8 mouse cellular contexts compared by ENCODE assay signal in genomic region chr16:21946761-21947715, GRCm38 (mm10). TPM values are rescaled to one million over a fixed set of nuclear protein-coding genes. Genes with fewer than 3 reads are reported as not detected.
DNase-seq lines count a peak whose midpoint lies in the region; ATAC-seq and TF ChIP-seq lines count a peak whose summit lies in the region.

Gene Tmem41a (minus strand): TSS chr16:21947552.

- H3K9me3 ChIP-seq in erythroblast, embryonic 14.5 days (ENCODE audit: control insufficient read depth, low read length): peaks cover 3% of the 10 kb centered on the region
- no peaks in the 10 kb centered on the region for H3K9me3 ChIP-seq in heart, embryonic 11.5 days (replicated peaks; ENCODE audit: control insufficient read depth, low read length)
- H3K9me3 ChIP-seq in kidney, embryonic 16.5 days (ENCODE audit: low read length): no peaks in the 10 kb centered on the region

- H3K4me3 ChIP-seq in C2C12 (ENCODE audit: insufficient read depth, poor library complexity, severe bottlenecking): peak within 1 kb of the TSS; percentile 50
- peak within 1 kb of the TSS; percentile 74 for H3K4me3 ChIP-seq in erythroblast, embryonic 14.5 days (replicated peaks)
- peak within 1 kb of the TSS; percentile 73 for H3K4me3 ChIP-seq in heart, embryonic 11.5 days (ENCODE audit: low read depth, low read length)
- peak within 1 kb of the TSS; percentile 78 for H3K4me3 ChIP-seq in kidney, embryonic 16.5 days (ENCODE audit: low read length)
- H3K4me3 ChIP-seq in liver, adult 2 months (ENCODE audit: insufficient read depth, low read depth, low read length): peak within 1 kb of the TSS; percentile 71
- H3K4me3 ChIP-seq in myocyte: peak within 1 kb of the TSS; percentile 46

- TF ChIP-seq POLR2A in brain, embryonic 14.5 days (IDR thresholded peaks at IDR 0.05; ENCODE audit: borderline replicate concordance, extremely low read depth, insufficient read depth, insufficient read length, poor library complexity, severe bottlenecking): peak; percentile 72
- TF ChIP-seq POLR2A in liver, adult 2 months (IDR thresholded peaks at IDR 0.05; ENCODE audit: extremely low read depth, insufficient read depth, low read length): peak; percentile 77
- TF ChIP-seq POLR2A in myocyte (IDR thresholded peaks at IDR 0.05; ENCODE audit: insufficient read length, low read depth): peak; percentile 98

- peak within 1 kb of the TSS; percentile 81 for H3K9ac ChIP-seq in heart, embryonic 11.5 days (ENCODE audit: low read depth, low read length)
- peak within 1 kb of the TSS; percentile 81 for H3K9ac ChIP-seq in kidney, embryonic 16.5 days (replicated peaks; ENCODE audit: low read length)
- peak within 1 kb of the TSS; percentile 80 for H3K9ac ChIP-seq in liver, adult 2 months (ENCODE audit: low read depth, low read length)

- WGBS in heart, embryonic 11.5 days (ENCODE audit: insufficient replicate concordance): 1% methylated on average over 63 of the region's 63 CpGs
- WGBS in kidney, embryonic 16.5 days: 2% methylated on average over 51 of the region's 63 CpGs
- under 1% methylated on average over 63 of the region's 63 CpGs for WGBS in liver, adult 2 months

- peak; percentile 94 for ATAC-seq in heart, embryonic 11.5 days (replicated peaks; ENCODE audit: insufficient number of reproducible peaks, low FRiP score, low TSS enrichment)
- peak; percentile 97 for ATAC-seq in kidney, embryonic 16.5 days (ENCODE audit: low FRiP score, low TSS enrichment)

- peaks cover 16% of the 10 kb centered on the region for H3K79me2 ChIP-seq in C2C12 (ENCODE audit: control insufficient read depth, insufficient read depth)
- H3K79me2 ChIP-seq in liver, adult 2 months (ENCODE audit: control insufficient read depth, insufficient read depth, low read length): no peaks in the 10 kb centered on the region; the same call in 1 of the 2 replicates
- H3K79me2 ChIP-seq in myocyte (ENCODE audit: control insufficient read depth, insufficient read depth): no peaks in the 10 kb centered on the region

- H3ac ChIP-seq in C2C12 (ENCODE audit: control insufficient read depth, insufficient read length, low read depth): peak within 1 kb of the TSS; percentile 64
- peak within 1 kb of the TSS; percentile 10 for H3ac ChIP-seq in myocyte (ENCODE audit: control insufficient read depth, insufficient read length)

- no peak for TF ChIP-seq CTCF in C2C12 (IDR thresholded peaks at IDR 0.05; ENCODE audit: control insufficient read depth, insufficient read depth, insufficient read length)
- no peak for TF ChIP-seq CTCF in brain, embryonic 14.5 days (IDR thresholded peaks at IDR 0.05; ENCODE audit: borderline replicate concordance, extremely low read depth, insufficient read depth, insufficient read length)
- TF ChIP-seq CTCF in liver, adult 2 months (IDR thresholded peaks at IDR 0.05; ENCODE audit: low read depth, low read length): no peak

- no peaks in the 10 kb centered on the region for H3K36me3 ChIP-seq in C2C12 (ENCODE audit: control insufficient read depth, insufficient read depth)
- H3K36me3 ChIP-seq in erythroblast, embryonic 14.5 days (ENCODE audit: control insufficient read depth): peaks cover 8% of the 10 kb centered on the region
- no peaks in the 10 kb centered on the region for H3K36me3 ChIP-seq in heart, embryonic 11.5 days (ENCODE audit: control insufficient read depth, insufficient read depth, low read length)
- no peaks in the 10 kb centered on the region for H3K36me3 ChIP-seq in kidney, embryonic 16.5 days (ENCODE audit: insufficient read depth, low read length)
- no peaks in the 10 kb centered on the region for H3K36me3 ChIP-seq in liver, adult 2 months (ENCODE audit: control insufficient read depth, insufficient read depth, low read length)
- no peaks in the 10 kb centered on the region for H3K36me3 ChIP-seq in myocyte (ENCODE audit: control insufficient read depth, insufficient read depth)
- H3K36me3 ChIP-seq in splenic B cell, adult 2 months (ENCODE audit: control insufficient read depth, insufficient read depth, low read length, poor library complexity, severe bottlenecking): no peaks in the 10 kb centered on the region

- H3K27me3 ChIP-seq in C2C12 (ENCODE audit: control insufficient read depth, insufficient read depth, insufficient read length) (no peaks in the 10 kb centered on the region), myocyte (ENCODE audit: control insufficient read depth, insufficient read depth, insufficient read length) (no peaks in the 10 kb centered on the region)
- no peaks in the 10 kb centered on the region for H3K27me3 ChIP-seq in erythroblast, embryonic 14.5 days (ENCODE audit: control insufficient read depth)
- H3K27me3 ChIP-seq in heart, embryonic 11.5 days (ENCODE audit: control insufficient read depth, insufficient read depth, low read length): no peaks in the 10 kb centered on the region
- H3K27me3 ChIP-seq in kidney, embryonic 16.5 days (ENCODE audit: insufficient read depth, low read length): no peaks in the 10 kb centered on the region
- no peaks in the 10 kb centered on the region for H3K27me3 ChIP-seq in liver, adult 2 months (ENCODE audit: control insufficient read depth, insufficient read depth, low read length)
- no peaks in the 10 kb centered on the region for H3K27me3 ChIP-seq in splenic B cell, adult 2 months (ENCODE audit: control insufficient read depth, insufficient read depth, low read length, poor library complexity, severe bottlenecking)

- DNase-seq in brain, embryonic 14.5 days (ENCODE audit: low read depth): peak; percentile 92
- DNase-seq in liver, adult 2 months (ENCODE audit: extremely low read depth, low read depth, low spot score): peak; percentile 76
- peak; percentile 84 for DNase-seq in splenic B cell, adult 2 months (ENCODE audit: low read depth, low spot score)

- peak within 1 kb of the TSS; percentile 62; the same call in 1 of the 2 replicates for H3K27ac ChIP-seq in heart, embryonic 11.5 days (ENCODE audit: low read depth, low read length)
- no peak within 1 kb of the TSS for H3K27ac ChIP-seq in kidney, embryonic 16.5 days (ENCODE audit: low read length)
- peak within 1 kb of the TSS; percentile 41 for H3K27ac ChIP-seq in liver, adult 2 months (replicated peaks; ENCODE audit: insufficient read depth, low read depth, low read length)

- no peaks in the 10 kb centered on the region for H3K79me3 ChIP-seq in C2C12 (ENCODE audit: low read depth)

- peaks cover 26% of the 10 kb centered on the region for H3K4me1 ChIP-seq in erythroblast, embryonic 14.5 days (ENCODE audit: control insufficient read depth)
- H3K4me1 ChIP-seq in heart, embryonic 11.5 days (ENCODE audit: control insufficient read depth, insufficient read depth, low read length): no peaks in the 10 kb centered on the region; the same call in 1 of the 2 replicates
- H3K4me1 ChIP-seq in kidney, embryonic 16.5 days (ENCODE audit: insufficient read depth, low read length): peaks cover 10% of the 10 kb centered on the region; the same call in 1 of the 2 replicates
- H3K4me1 ChIP-seq in liver, adult 2 months (ENCODE audit: control insufficient read depth, insufficient read depth, low read length): no peaks in the 10 kb centered on the region; the same call in 1 of the 2 replicates

- H3K4me2 ChIP-seq in heart, embryonic 11.5 days: peak within 1 kb of the TSS; percentile 95
- peak within 1 kb of the TSS; percentile 90 for H3K4me2 ChIP-seq in kidney, embryonic 16.5 days (replicated peaks; ENCODE audit: low read depth, low read length)
- peak within 1 kb of the TSS; percentile 87 for H3K4me2 ChIP-seq in myocyte (ENCODE audit: low read depth)

TF ChIP-seq in C2C12, 6 proteins besides CTCF, POLR2A, EP300 and RAD21:
- TF ChIP-seq MAX (IDR thresholded peaks at IDR 0.05) (peak; percentile 76), MYOG (IDR thresholded peaks at IDR 0.05; ENCODE audit: control insufficient read depth, extremely low read depth, insufficient read length) (no peak), CEBPB (IDR thresholded peaks at IDR 0.05; ENCODE audit: low read depth) (no peak), MYOD1 (IDR thresholded peaks at IDR 0.05; ENCODE audit: control insufficient read depth, insufficient read length, low read depth) (no peak), FOSL1 (IDR thresholded peaks at IDR 0.05; ENCODE audit: insufficient read depth, low read length, poor library complexity, severe bottlenecking) (no peak)
TF ChIP-seq in C2C12: peak in this region for 1.

TF ChIP-seq in myocyte, 11 proteins besides CTCF, POLR2A, EP300 and RAD21:
- TF ChIP-seq USF1 (IDR thresholded peaks at IDR 0.05; ENCODE audit: low read depth): no peak
- TF ChIP-seq MYOD1 (IDR thresholded peaks at IDR 0.05; ENCODE audit: control insufficient read depth in 1 of 3, insufficient read length in 2 of 3, low read depth in 2 of 3): peak in 1 of 3 experiments; percentile 30
- no peak for TF ChIP-seq TCF3 (IDR thresholded peaks at IDR 0.05; ENCODE audit: insufficient read length, low read depth)
- TF ChIP-seq TCF12 (IDR thresholded peaks at IDR 0.05; ENCODE audit: insufficient read depth, poor library complexity, severe bottlenecking): no peak
- TF ChIP-seq MYOG (IDR thresholded peaks at IDR 0.05; ENCODE audit: control insufficient read depth in 1 of 3, insufficient read depth in 1 of 3, insufficient read length in 2 of 3, low read depth in 2 of 3): peak in 2 of 3 experiments; percentile 16 to 51
- peak; percentile 93 for TF ChIP-seq POLR2AphosphoS2 (IDR thresholded peaks at IDR 0.05; ENCODE audit: insufficient read length, low read depth)
- TF ChIP-seq SRF (IDR thresholded peaks at IDR 0.05; ENCODE audit: control insufficient read depth, insufficient read length, low read depth): no peak

RNA-seq across cellular contexts. Expression of gene Tmem41a, which starts in this region (rescaled TPM):
- polyA plus RNA-seq in C2C12 (2012; fragmentation: generic; extraction: Trizol) (15.4 TPM), myocyte (2012; fragmentation: generic; extraction: Trizol) (16.2 TPM)
- 26.9 and 27.7 TPM in 2 replicates for polyA plus RNA-seq in brain, embryonic 14.5 days (2012; rRNA removed)
- polyA plus RNA-seq in erythroblast, embryonic 14.5 days (2012): 0.16 and 0.24 TPM in 2 replicates
- 31.2 and 39.4 TPM in 2 replicates for polyA plus RNA-seq in heart, embryonic 11.5 days (2014; fragmentation: Nextera tagmentation; extraction: Ambion mirVana)
- 24.7 and 24.9 TPM in 2 replicates for polyA plus RNA-seq in kidney, embryonic 16.5 days (2015; fragmentation: Nextera tagmentation; extraction: Ambion mirVana)
- total RNA-seq in liver, adult 2 months (2014; rRNA removed): 4.3 and 6.0 TPM in 2 replicates
- 8.2 and 8.6 TPM in 2 replicates for polyA plus RNA-seq in liver, adult 2 months (2012; rRNA removed)
